In genomic region chr8:83964015-83964765, GRCm38 (mm10) we compare ENCODE assay signal across 13 mouse cellular contexts. TPM values are rescaled to one million over a fixed set of nuclear protein-coding genes. Genes with fewer than 3 reads are reported as not detected.
DNase-seq lines count a peak whose midpoint lies in the region; ATAC-seq and TF ChIP-seq lines count a peak whose summit lies in the region.
"Had no signal": no experiment of that assay in that cellular context is flagged by ENCODE, and none has a peak within 500 bp of the region (broad histone marks: within the 10 kb centered on the region; RNA-seq: fewer than 3 reads in every experiment).

No protein-coding gene starts in this region.

- no peak for TF ChIP-seq EP300 in heart, postnatal 0 days (IDR thresholded peaks at IDR 0.05; ENCODE audit: low read depth)

- peaks cover 28% of the 10 kb centered on the region for H3K79me2 ChIP-seq in myocyte (ENCODE audit: control insufficient read depth, insufficient read depth)

- H3K9ac ChIP-seq in liver, embryonic 16.5 days (ENCODE audit: low read depth, low read length) = no peak overlapping the region
- no peak overlapping the region for H3K9ac ChIP-seq in heart, postnatal 0 days (replicated peaks; ENCODE audit: low read depth, low read length)
- no peak overlapping the region for H3K9ac ChIP-seq in hindbrain, embryonic 13.5 days
- H3K9ac ChIP-seq: embryonic facial prominence, embryonic 15.5 days; lung, embryonic 15.5 days had no signal

- H3K4me1 ChIP-seq in liver, embryonic 16.5 days (ENCODE audit: control insufficient read depth, low read depth, low read length) = peaks cover 3% of the 10 kb centered on the region; the same call in 1 of the 2 replicates
- peaks cover 11% of the 10 kb centered on the region for H3K4me1 ChIP-seq in heart, postnatal 0 days (ENCODE audit: control insufficient read depth, insufficient read depth)
- no peaks in the 10 kb centered on the region for H3K4me1 ChIP-seq in midbrain, embryonic 10.5 days
- no peaks in the 10 kb centered on the region for H3K4me1 ChIP-seq in hindbrain, embryonic 13.5 days (replicated peaks)
- H3K4me1 ChIP-seq: embryonic facial prominence, embryonic 15.5 days; lung, embryonic 15.5 days had no signal

- H3K9me3 ChIP-seq in liver, embryonic 16.5 days (replicated peaks; ENCODE audit: control insufficient read depth, low read length) = no peaks in the 10 kb centered on the region
- no peaks in the 10 kb centered on the region for H3K9me3 ChIP-seq in heart, postnatal 0 days (replicated peaks; ENCODE audit: control insufficient read depth, low read length)
- no peaks in the 10 kb centered on the region for H3K9me3 ChIP-seq in midbrain, embryonic 10.5 days (replicated peaks)
- H3K9me3 ChIP-seq in hindbrain, embryonic 13.5 days = no peaks in the 10 kb centered on the region
- H3K9me3 ChIP-seq: embryonic facial prominence, embryonic 15.5 days; G1E; lung, embryonic 15.5 days had no signal

- no peak overlapping the region for H3K4me3 ChIP-seq in liver, embryonic 16.5 days (ENCODE audit: low read depth, low read length)
- no peak overlapping the region for H3K4me3 ChIP-seq in heart, postnatal 0 days (ENCODE audit: low read depth, low read length)
- H3K4me3 ChIP-seq in myocyte = no peak overlapping the region
- H3K4me3 ChIP-seq in midbrain, embryonic 10.5 days = no peak overlapping the region
- no peak overlapping the region for H3K4me3 ChIP-seq in hindbrain, embryonic 13.5 days
- H3K4me3 ChIP-seq: embryonic facial prominence, embryonic 15.5 days; layer of hippocampus, adult 2 months; lung, embryonic 15.5 days had no signal

- no peak overlapping the region for H3K4me2 ChIP-seq in liver, embryonic 16.5 days (ENCODE audit: low read depth, low read length)
- H3K4me2 ChIP-seq in heart, postnatal 0 days (ENCODE audit: low read depth, low read length) = no peak overlapping the region
- no peak overlapping the region for H3K4me2 ChIP-seq in myocyte (ENCODE audit: low read depth)
- no peak overlapping the region for H3K4me2 ChIP-seq in hindbrain, embryonic 13.5 days
- H3K4me2 ChIP-seq: embryonic facial prominence, embryonic 15.5 days; lung, embryonic 15.5 days had no signal

- DNase-seq in adrenal gland, adult 2 months = peak; percentile 80
- no peak for DNase-seq in adrenal gland, postnatal 4 days (ENCODE audit: low spot score in 2 of 2)
- no peak for DNase-seq in liver
- peak; percentile 82 for DNase-seq in heart, postnatal 0 days (ENCODE audit: low spot score)
- DNase-seq in midbrain, embryonic 10.5 days (ENCODE audit: low spot score) = no peak
- DNase-seq: spleen, adult 18-20 months had no signal

- peak; percentile 30; the same call in 1 of the 2 replicates for ATAC-seq in liver, embryonic 16.5 days (ENCODE audit: low read depth)
- peak; percentile 90 for ATAC-seq in heart, postnatal 0 days (ENCODE audit: insufficient read depth, low read depth)
- no peak for ATAC-seq in hindbrain, embryonic 13.5 days (ENCODE audit: low FRiP score)

- H3K27me3 ChIP-seq in liver, embryonic 16.5 days (ENCODE audit: control insufficient read depth, insufficient read depth, low read depth, low read length) = no peaks in the 10 kb centered on the region
- no peaks in the 10 kb centered on the region for H3K27me3 ChIP-seq in heart, postnatal 0 days (ENCODE audit: control insufficient read depth, insufficient read depth, low read length)
- no peaks in the 10 kb centered on the region for H3K27me3 ChIP-seq in myocyte (ENCODE audit: control insufficient read depth, insufficient read depth, insufficient read length)
- no peaks in the 10 kb centered on the region for H3K27me3 ChIP-seq in midbrain, embryonic 10.5 days (ENCODE audit: low read depth, poor library complexity, severe bottlenecking)
- no peaks in the 10 kb centered on the region for H3K27me3 ChIP-seq in hindbrain, embryonic 13.5 days
- H3K27me3 ChIP-seq: embryonic facial prominence, embryonic 15.5 days; lung, embryonic 15.5 days had no signal

- peaks cover 39% of the 10 kb centered on the region for H3K36me3 ChIP-seq in liver, embryonic 16.5 days (ENCODE audit: control insufficient read depth, insufficient read depth)
- H3K36me3 ChIP-seq in heart, postnatal 0 days (replicated peaks; ENCODE audit: control insufficient read depth, insufficient read depth, low read length) = peaks cover 24% of the 10 kb centered on the region
- H3K36me3 ChIP-seq in myocyte (ENCODE audit: control insufficient read depth, insufficient read depth) = peaks cover 11% of the 10 kb centered on the region
- H3K36me3 ChIP-seq in midbrain, embryonic 10.5 days = peaks cover 78% of the 10 kb centered on the region
- H3K36me3 ChIP-seq in hindbrain, embryonic 13.5 days = no peaks in the 10 kb centered on the region

- WGBS in liver, embryonic 16.5 days (ENCODE audit: insufficient replicate concordance) = 77% methylated on average over 5 of the region's 5 CpGs
- 42% methylated on average over 5 of the region's 5 CpGs for WGBS in heart, postnatal 0 days
- 91% methylated on average over 5 of the region's 5 CpGs for WGBS in midbrain, embryonic 10.5 days
- WGBS in hindbrain, embryonic 13.5 days = 92% methylated on average over 5 of the region's 5 CpGs

- TF ChIP-seq CTCF in heart, postnatal 0 days (IDR thresholded peaks at IDR 0.05; ENCODE audit: low read depth) = no peak

- no peak overlapping the region for H3K27ac ChIP-seq in liver, embryonic 16.5 days (ENCODE audit: low read length)
- H3K27ac ChIP-seq in heart, postnatal 0 days (ENCODE audit: low read depth) = peak overlapping the region; percentile 80
- H3K27ac ChIP-seq in midbrain, embryonic 10.5 days (replicated peaks) = no peak overlapping the region
- H3K27ac ChIP-seq in hindbrain, embryonic 13.5 days = no peak overlapping the region
- H3K27ac ChIP-seq: embryonic facial prominence, embryonic 15.5 days; layer of hippocampus, adult 2 months; lung, embryonic 15.5 days had no signal

- H3ac ChIP-seq in myocyte (ENCODE audit: control insufficient read depth, insufficient read length) = no peak overlapping the region

- TF ChIP-seq POLR2A in myocyte (IDR thresholded peaks at IDR 0.05; ENCODE audit: insufficient read length, low read depth) = no peak

RNA-seq across cellular contexts. Expression of gene Prkaca, which starts 8.6 kb away (rescaled TPM):
- 100 to 1,000 TPM; 269 to 327 TPM for total RNA-seq in adrenal gland, adult 2 months (2021)
- 125 and 154 TPM in 2 replicates for polyA plus RNA-seq in adrenal gland, adult 2 months (2012; rRNA removed)
- total RNA-seq in adrenal gland, postnatal 4 days (2021) = 100 to 1,000 TPM; 225 to 237 TPM
- 29.8 and 39.9 TPM in 2 replicates for polyA plus RNA-seq in liver, embryonic 16.5 days (2015; fragmentation: Nextera tagmentation; extraction: Ambion mirVana)
- total RNA-seq in heart, postnatal 0 days (2014; rRNA removed; ENCODE audit: low replicate concordance) = 246 and 345 TPM in 2 replicates
- 305 and 312 TPM in 2 replicates for polyA plus RNA-seq in heart, postnatal 0 days (2015; fragmentation: Nextera tagmentation; extraction: Ambion mirVana)
- polyA plus RNA-seq in myocyte (2012; fragmentation: generic; extraction: Trizol) = 181 TPM
- polyA plus RNA-seq in midbrain, embryonic 10.5 days (2016; fragmentation: Nextera tagmentation; extraction: Ambion mirVana) = 169 and 178 TPM in 2 replicates
- 188 and 191 TPM in 2 replicates for polyA plus RNA-seq in hindbrain, embryonic 13.5 days (2015; fragmentation: Nextera tagmentation; extraction: Ambion mirVana)

RNA-seq across cellular contexts. Expression of gene Asf1b, which starts 8.9 kb away (rescaled TPM):
- total RNA-seq in adrenal gland, adult 2 months (2021) = 1 to 10 TPM; 2.5 to 3.4 TPM
- 13.6 and 15.4 TPM in 2 replicates for polyA plus RNA-seq in adrenal gland, adult 2 months (2012; rRNA removed)
- total RNA-seq in adrenal gland, postnatal 4 days (2021) = 10 to 100 TPM; 16.9 to 20.1 TPM
- 108 and 110 TPM in 2 replicates for polyA plus RNA-seq in liver, embryonic 16.5 days (2015; fragmentation: Nextera tagmentation; extraction: Ambion mirVana)
- total RNA-seq in heart, postnatal 0 days (2014; rRNA removed; ENCODE audit: low replicate concordance) = 109 and 155 TPM in 2 replicates
- polyA plus RNA-seq in heart, postnatal 0 days (2015; fragmentation: Nextera tagmentation; extraction: Ambion mirVana) = 19.2 and 21.5 TPM in 2 replicates
- polyA plus RNA-seq in myocyte (2012; fragmentation: generic; extraction: Trizol) = 36.8 TPM
- 106 and 115 TPM in 2 replicates for polyA plus RNA-seq in midbrain, embryonic 10.5 days (2016; fragmentation: Nextera tagmentation; extraction: Ambion mirVana)
- 14.0 and 15.8 TPM in 2 replicates for polyA plus RNA-seq in hindbrain, embryonic 13.5 days (2015; fragmentation: Nextera tagmentation; extraction: Ambion mirVana)

RNA-seq across cellular contexts. Expression of gene Gm10644, which starts 9.2 kb away (rescaled TPM):
- total RNA-seq in adrenal gland, adult 2 months (2021) = 1 to 10 TPM; 1.7 to 1.9 TPM
- polyA plus RNA-seq in adrenal gland, adult 2 months (2012; rRNA removed) = 2.5 and 3.7 TPM in 2 replicates
- under 1 TPM; 0.62 to 0.70 TPM for total RNA-seq in adrenal gland, postnatal 4 days (2021)
- 0.41 and 0.43 TPM in 2 replicates for polyA plus RNA-seq in liver, embryonic 16.5 days (2015; fragmentation: Nextera tagmentation; extraction: Ambion mirVana)
- total RNA-seq in heart, postnatal 0 days (2014; rRNA removed; ENCODE audit: low replicate concordance) = 0.08 and 1.3 TPM in 2 replicates
- 0.41 and 0.42 TPM in 2 replicates for polyA plus RNA-seq in heart, postnatal 0 days (2015; fragmentation: Nextera tagmentation; extraction: Ambion mirVana)
- 0.11 TPM for polyA plus RNA-seq in myocyte (2012; fragmentation: generic; extraction: Trizol)
- polyA plus RNA-seq in midbrain, embryonic 10.5 days (2016; fragmentation: Nextera tagmentation; extraction: Ambion mirVana) = 0.94 and 1.0 TPM in 2 replicates
- 0.76 and 0.84 TPM in 2 replicates for polyA plus RNA-seq in hindbrain, embryonic 13.5 days (2015; fragmentation: Nextera tagmentation; extraction: Ambion mirVana)

RNA-seq across cellular contexts. Expression of gene Samd1, which starts 33.3 kb away (rescaled TPM):
- 10 to 100 TPM; 27.1 to 45.3 TPM for total RNA-seq in adrenal gland, adult 2 months (2021)
- polyA plus RNA-seq in adrenal gland, adult 2 months (2012; rRNA removed) = 32.1 and 37.6 TPM in 2 replicates
- 10 to 100 TPM; 57.6 to 63.1 TPM for total RNA-seq in adrenal gland, postnatal 4 days (2021)
- polyA plus RNA-seq in liver, embryonic 16.5 days (2015; fragmentation: Nextera tagmentation; extraction: Ambion mirVana) = 3.6 and 3.9 TPM in 2 replicates
- total RNA-seq in heart, postnatal 0 days (2014; rRNA removed; ENCODE audit: low replicate concordance) = 46.3 and 52.0 TPM in 2 replicates
- 3.6 and 3.7 TPM in 2 replicates for polyA plus RNA-seq in heart, postnatal 0 days (2015; fragmentation: Nextera tagmentation; extraction: Ambion mirVana)
- 30.6 TPM for polyA plus RNA-seq in myocyte (2012; fragmentation: generic; extraction: Trizol)
- 8.0 and 8.5 TPM in 2 replicates for polyA plus RNA-seq in midbrain, embryonic 10.5 days (2016; fragmentation: Nextera tagmentation; extraction: Ambion mirVana)
- polyA plus RNA-seq in hindbrain, embryonic 13.5 days (2015; fragmentation: Nextera tagmentation; extraction: Ambion mirVana) = 8.2 and 9.3 TPM in 2 replicates

RNA-seq across cellular contexts. Expression of gene 1700067K01Rik, which starts 37.1 kb away (rescaled TPM):
- under 1 TPM; 0.21 to 0.46 TPM for total RNA-seq in adrenal gland, adult 2 months (2021)
- 0.13 and 0.66 TPM in 2 replicates for polyA plus RNA-seq in adrenal gland, adult 2 months (2012; rRNA removed)
- under 1 TPM; 0.62 to 0.76 TPM for total RNA-seq in adrenal gland, postnatal 4 days (2021)
- 0.56 and 0.58 TPM in 2 replicates for polyA plus RNA-seq in liver, embryonic 16.5 days (2015; fragmentation: Nextera tagmentation; extraction: Ambion mirVana)
- total RNA-seq in heart, postnatal 0 days (2014; rRNA removed; ENCODE audit: low replicate concordance) = not detected in 2 replicates
- polyA plus RNA-seq in heart, postnatal 0 days (2015; fragmentation: Nextera tagmentation; extraction: Ambion mirVana) = 0.96 and 1.3 TPM in 2 replicates
- polyA plus RNA-seq in myocyte (2012; fragmentation: generic; extraction: Trizol) = 0.29 TPM
- 0.68 and 0.99 TPM in 2 replicates for polyA plus RNA-seq in midbrain, embryonic 10.5 days (2016; fragmentation: Nextera tagmentation; extraction: Ambion mirVana)
- polyA plus RNA-seq in hindbrain, embryonic 13.5 days (2015; fragmentation: Nextera tagmentation; extraction: Ambion mirVana) = 0.65 and 0.71 TPM in 2 replicates

Comparison
In these comparisons a context has a peak if more than half of its experiments do, and no peak if none do; other contexts are left out.
1. DNase-seq: peak in adrenal gland, adult 2 months (single experiment) and heart, postnatal 0 days (single experiment); none in adrenal gland, postnatal 4 days (0 of 2), liver (single experiment) and midbrain, embryonic 10.5 days (single experiment).